Mouse (Mus musculus) CH12.LX (cell line): ENCODE measurements around the gene Kcnn1. TPM values are rescaled to one million over a fixed set of nuclear protein-coding genes. Genes with fewer than 3 reads are reported as not detected.

Experiments used
- DNase-seq: peaks from one replicate; pipeline ENCODE4 v3.0.0-alpha.2; 2013; ENCODE audit errors: extremely low read depth
- H3K27ac ChIP-seq: 2 replicates; pipeline ENCODE4 v1.5.1; 2012; ENCODE audit warnings: low read depth, mild to moderate bottlenecking, control low read depth, moderate library complexity; ENCODE audit not compliant: insufficient read depth
- H3K27me3 ChIP-seq: replicated peaks from 2 replicates; pipeline ENCODE3; 2012; ENCODE audit warnings: inconsistent platforms
- H3K36me3 ChIP-seq, 2 experiments: replicated peaks in 1 of 2; 2 replicates each; pipeline versions ENCODE3 to v1.6.1; 2012; ENCODE audit warnings: inconsistent platforms in 1 of 2, low read length in 1 of 2, mild to moderate bottlenecking in 1 of 2, mixed read lengths in 1 of 2, moderate library complexity in 1 of 2; ENCODE audit not compliant: control insufficient read depth in 1 of 2, insufficient read depth in 1 of 2
- H3K4me1 ChIP-seq, 2 experiments: 2 replicates each; pipeline ENCODE4 v1.6.1; 2012; ENCODE audit warnings: inconsistent platforms in 1 of 2, moderate library complexity in 1 of 2; ENCODE audit not compliant: insufficient read depth in 2 of 2, control insufficient read depth in 1 of 2
- H3K4me2 ChIP-seq: 2 replicates; pipeline ENCODE4 v1.6.1; 2012; ENCODE audit warnings: low read depth, mild to moderate bottlenecking, control low read depth; ENCODE audit not compliant: poor library complexity, insufficient read depth, severe bottlenecking
- H3K4me3 ChIP-seq, 3 experiments: fragments of 150-350 bp in 1 of 3; sonication (generic) in 1 of 3; replicated peaks in 1 of 3; 2 replicates each; pipeline versions ENCODE3 to v1.5.1; 2011 to 2012; ENCODE audit warnings: low read depth in 2 of 3, low read length in 2 of 3, mild to moderate bottlenecking in 2 of 3, moderate library complexity in 2 of 3, control low read depth in 1 of 3, improper control_type of control experiment in 1 of 3, inconsistent platforms in 1 of 3, mixed read lengths in 1 of 3; ENCODE audit not compliant: poor library complexity in 1 of 3
- H3K79me2 ChIP-seq: replicated peaks from 2 replicates; pipeline ENCODE4 v1.6.1; 2012; ENCODE audit warnings: mild to moderate bottlenecking, moderate library complexity; ENCODE audit not compliant: control insufficient read depth, poor library complexity, insufficient read depth, severe bottlenecking; ENCODE audit errors: extremely low read depth
- H3K9ac ChIP-seq: 2 replicates; pipeline ENCODE4 v1.6.1; 2012; ENCODE audit warnings: low read depth, mild to moderate bottlenecking, control low read depth, moderate library complexity; ENCODE audit not compliant: insufficient read depth
- H3K9me3 ChIP-seq: replicated peaks from 2 replicates; pipeline ENCODE3; 2012; ENCODE audit warnings: low read length, inconsistent platforms, mixed read lengths
- BHLHE40 ChIP-seq: IDR thresholded peaks from 2 replicates; pipeline ENCODE4 v1.6.1; 2011; ENCODE audit warnings: mild to moderate bottlenecking, low read depth, low read length, improper control_type of control experiment
- CHD2 ChIP-seq: IDR thresholded peaks from 2 replicates; pipeline ENCODE4 v1.6.1; 2011; ENCODE audit warnings: low read length, improper control_type of control experiment
- CTCF ChIP-seq, 2 experiments: IDR thresholded peaks in 1 of 2; conservative IDR thresholded peaks in 1 of 2; 2 replicates each; pipeline ENCODE4 v1.5.1; 2011 to 2012; ENCODE audit warnings: low read depth in 2 of 2, low read length in 2 of 2, improper control_type of control experiment in 1 of 2, inconsistent platforms in 1 of 2, mild to moderate bottlenecking in 1 of 2, moderate library complexity in 1 of 2
- E2F4 ChIP-seq: IDR thresholded peaks from 2 replicates; pipeline ENCODE4 v1.6.1; 2011; ENCODE audit warnings: low read depth, low read length, improper control_type of control experiment; ENCODE audit not compliant: insufficient replicate concordance
- ELF1 ChIP-seq: IDR thresholded peaks from 2 replicates; pipeline ENCODE4 v1.6.1; 2014; ENCODE audit warnings: low read depth, mild to moderate bottlenecking, inconsistent platforms, low read length, improper control_type of control experiment
- EP300 ChIP-seq: IDR thresholded peaks from 2 replicates; pipeline ENCODE4 v1.6.1; 2011; ENCODE audit warnings: low read length, improper control_type of control experiment
- IRF4 ChIP-seq: IDR thresholded peaks from 2 replicates; pipeline ENCODE4 v1.6.1; 2014; ENCODE audit warnings: low read depth, mild to moderate bottlenecking, inconsistent platforms, low read length, improper control_type of control experiment
- JUN ChIP-seq: IDR thresholded peaks from 2 replicates; pipeline ENCODE4 v1.6.1; 2011; ENCODE audit warnings: low read depth, mild to moderate bottlenecking, low read length, improper control_type of control experiment, moderate library complexity; ENCODE audit not compliant: insufficient read depth
- JUND ChIP-seq: conservative IDR thresholded peaks from 2 replicates; pipeline ENCODE4 v1.6.1; 2011; ENCODE audit warnings: low read depth, low read length, improper control_type of control experiment
- MAFK ChIP-seq: IDR thresholded peaks from 2 replicates; pipeline ENCODE4 v1.6.1; 2011; ENCODE audit warnings: low read length, improper control_type of control experiment; ENCODE audit not compliant: insufficient replicate concordance
- MAZ ChIP-seq: IDR thresholded peaks from 2 replicates; pipeline ENCODE4 v1.6.1; 2012; ENCODE audit warnings: low read depth, mild to moderate bottlenecking, inconsistent platforms, low read length, improper control_type of control experiment, moderate library complexity
- MXI1 ChIP-seq: IDR thresholded peaks from 2 replicates; pipeline ENCODE4 v1.6.1; 2011; ENCODE audit warnings: mild to moderate bottlenecking, low read depth, low read length, improper control_type of control experiment
- NELFE ChIP-seq: IDR thresholded peaks from 2 replicates; pipeline ENCODE4 v1.6.1; 2011; ENCODE audit warnings: low read depth, low read length, improper control_type of control experiment
- NRF1 ChIP-seq: IDR thresholded peaks from 2 replicates; pipeline ENCODE4 v1.6.1; 2014; ENCODE audit warnings: low read depth, mild to moderate bottlenecking, inconsistent platforms, low read length, improper control_type of control experiment, moderate library complexity
- RAD21 ChIP-seq: IDR thresholded peaks from 2 replicates; pipeline ENCODE4 v1.6.1; 2011; ENCODE audit warnings: low read depth, mild to moderate bottlenecking, low read length, improper control_type of control experiment, moderate library complexity
- SIN3A ChIP-seq: IDR thresholded peaks from 2 replicates; pipeline ENCODE4 v1.6.1; 2012; ENCODE audit warnings: low read length, improper control_type of control experiment, inconsistent platforms
- SMC3 ChIP-seq: IDR thresholded peaks from 2 replicates; pipeline ENCODE4 v1.6.1; 2011; ENCODE audit warnings: low read depth, low read length, improper control_type of control experiment
- USF2 ChIP-seq: conservative IDR thresholded peaks from 2 replicates; pipeline ENCODE4 v1.6.1; 2011; ENCODE audit warnings: low read depth, low read length, improper control_type of control experiment
- ZC3H11A ChIP-seq: IDR thresholded peaks from 2 replicates; pipeline ENCODE4 v1.6.1; 2012; ENCODE audit warnings: low read depth, mild to moderate bottlenecking, inconsistent platforms, low read length, improper control_type of control experiment
- ZKSCAN1 ChIP-seq: IDR thresholded peaks from 2 replicates; pipeline ENCODE4 v1.6.1; 2012; ENCODE audit warnings: low read depth, inconsistent platforms, low read length, improper control_type of control experiment, borderline replicate concordance
- dilution Hi-C: fragments of 300-500 bp; cut with MboI; formaldehyde crosslinking; loops from 2 replicates; pipeline ENCODE4 v1.14.3; 2020; ENCODE audit warnings: low sequenced_read_pairs; ENCODE audit not compliant: extremely low pct_unique_long_range_greater_than_20kb, extremely low pct_ligation_motif_present
- in situ Hi-C: fragments of 300-500 bp; cut with MboI; formaldehyde crosslinking; loops from 3 replicates; pipeline ENCODE4 v1.14.3; 2019; ENCODE audit warnings: low sequenced_read_pairs, low pct_ligation_motif_present, low pct_unique_long_range_greater_than_20kb, mixed read lengths
- polyA plus RNA-seq: library from polyadenylated mRNA; unstranded; fragments of >175 nt; gene quantifications from 2 replicates; pipeline ENCODE4 v1.2.1, GENCODE M21; 2012; ENCODE audit warnings: low read depth; ENCODE audit not compliant: insufficient read length
- total RNA-seq, 2 experiments: library from RNA; depleted of rRNA; stranded (reverse); fragments of 300-350 nt in 1 of 2; fragments of >200 nt in 1 of 2; gene quantifications; 2 replicates each; pipeline ENCODE4 v1.2.3; 2012 to 2014

Gene Kcnn1
- total and polyA plus RNA-seq, 3 experiments = 0.21 TPM; not detected in 2

GRCm38 (mm10) chr8:70844523-70844922 is 18.5 kb downstream of the Kcnn1 start:
- no peaks in the 10 kb centered on the region for H3K79me2 ChIP-seq
- peak; percentile 84 for TF ChIP-seq RAD21
- peak; percentile 84 for TF ChIP-seq ZC3H11A
- peak; percentile 59 to 97; a peak in 3 of 4 replicates for TF ChIP-seq CTCF (conservative IDR thresholded peaks at IDR 0.05 in 1 of 2, IDR thresholded peaks at IDR 0.05 in 1 of 2; ENCODE audit: low read depth in 2 of 2, low read length in 2 of 2)
- TF ChIP-seq SIN3A = 0 out of 2 replicates have a peak, but pooled peaks have one; percentile 23
- peak; percentile 96 for TF ChIP-seq SMC3
- no peak; the same call in 1 of the 2 replicates for TF ChIP-seq IRF4
- TF ChIP-seq CHD2 = no peak
- 0 out of 2 replicates have a peak, but pooled peaks have one; percentile 20 for TF ChIP-seq NRF1
- no peak for TF ChIP-seq JUN
- no peak overlapping the region for H3K27ac ChIP-seq
- H3K27me3 ChIP-seq = peaks cover 61% of the 10 kb centered on the region
- no peak overlapping the region for H3K4me3 ChIP-seq
- no peaks in the 10 kb centered on the region for H3K9me3 ChIP-seq
- H3K36me3 ChIP-seq = no peaks in the 10 kb centered on the region
- no peak overlapping the region for H3K4me2 ChIP-seq
- H3K4me1 ChIP-seq = peaks cover 0 to 23% of the 10 kb centered on the region in 2 experiments; a peak in 2 of 4 replicates
- no peak overlapping the region for H3K9ac ChIP-seq
- peak; percentile 85 for DNase-seq
- dilution Hi-C loops = no loop called here
- in situ Hi-C loops = loop anchor here (5.0 to 10.0 kb wide), 2 partner anchors 82 to 130 kb away; partner anchors contain the start of genes Gm3336 and Mpv17l2

- peaks cover 55% of the 10 kb centered on the region for H3K27me3 ChIP-seq
- no peaks in the 10 kb centered on the region for H3K79me2 ChIP-seq
- in situ Hi-C loops (loop anchor here (5.0 to 10.0 kb wide), 2 partner anchors 82 to 129 kb away; partner anchors contain the start of genes Gm3336 and Mpv17l2), dilution Hi-C loops (no loop called here)
- DNase-seq = no peak
- no peak overlapping the region for H3K4me2 ChIP-seq
- H3K4me1 ChIP-seq = peaks cover 0 to 23% of the 10 kb centered on the region in 2 experiments; a peak in 2 of 4 replicates
- TF ChIP-seq CTCF (conservative IDR thresholded peaks at IDR 0.05 in 1 of 2, IDR thresholded peaks at IDR 0.05 in 1 of 2; ENCODE audit: low read depth in 2 of 2, low read length in 2 of 2) (no peak), MAFK (no peak), ZKSCAN1 (no peak), JUND (no peak), E2F4 (no peak), MXI1 (no peak), MAZ (no peak), SIN3A (no peak), ELF1 (no peak), NELFE (no peak), EP300 (no peak), RAD21 (no peak), JUN (no peak), ZC3H11A (no peak), BHLHE40 (no peak), SMC3 (no peak), USF2 (no peak)
- TF ChIP-seq, all 38 proteins: peak for 0
- H3K9me3 ChIP-seq = no peaks in the 10 kb centered on the region
- no peak overlapping the region for H3K4me3 ChIP-seq
- H3K36me3 ChIP-seq = no peaks in the 10 kb centered on the region
- H3K9ac ChIP-seq = no peak overlapping the region
- H3K27ac ChIP-seq = no peak overlapping the region
Observed at GRCm38 (mm10) chr8:70843941-70844340, 19.1 kb downstream of the Kcnn1 start.
